Mouse (Mus musculus): ENCODE data around the gene Fzd5. TPM values are rescaled to one million over a fixed set of nuclear protein-coding genes. Genes with fewer than 3 reads are reported as not detected.

The Fzd5 gene
- total RNA-seq, 4 experiments from 2014 or later: 1.2 to 2.0 (median 1.8) TPM

- DNase-seq (ENCODE audit: low spot score in 2 of 2): no peak
Observed at GRCm38 (mm10) chr1:64689561-64690212, 47.9 kb downstream of the Fzd5 start.

DNA sequence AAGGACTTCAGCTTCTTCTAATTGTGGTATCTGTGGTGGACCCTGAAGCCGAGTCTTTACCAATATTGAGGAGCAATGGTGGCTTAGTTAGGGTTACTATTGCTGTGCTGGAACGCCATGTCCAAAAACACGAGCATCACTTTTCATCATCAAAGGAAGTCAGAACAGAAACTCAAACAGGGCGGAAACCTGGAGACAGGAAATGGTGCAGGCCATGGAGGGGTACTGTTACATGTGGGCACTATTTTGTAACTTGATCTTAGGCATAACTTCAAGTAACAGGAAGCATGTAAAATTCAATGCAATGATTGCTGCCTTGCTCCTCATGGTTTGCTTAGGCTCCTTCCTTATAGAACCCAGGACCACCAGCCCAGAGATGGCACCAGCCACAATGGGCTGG is 49.5 kb downstream of the Fzd5 start:
- no peak for DNase-seq (ENCODE audit: low spot score in 2 of 2)

DNA sequence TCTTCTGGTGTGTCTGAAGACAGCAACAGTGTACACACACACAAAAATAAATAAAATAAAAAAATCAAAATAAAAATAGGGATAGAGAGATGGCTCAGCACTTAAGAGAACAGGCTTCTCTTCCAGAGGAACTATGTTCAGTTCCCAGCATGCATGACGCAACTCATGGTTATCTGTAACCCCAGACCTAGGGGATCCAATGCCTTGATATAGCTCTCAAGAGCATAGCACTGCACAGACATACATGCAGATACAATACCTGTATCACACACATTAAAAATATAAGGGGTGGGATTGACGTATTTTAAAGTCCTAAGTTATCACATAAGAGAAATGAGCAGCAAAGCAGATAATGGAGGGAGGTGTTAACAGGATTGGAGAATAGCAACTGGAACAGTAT is 53.1 kb downstream of the Fzd5 start:
- DNase-seq (ENCODE audit: low spot score in 2 of 2): no peak

DNA sequence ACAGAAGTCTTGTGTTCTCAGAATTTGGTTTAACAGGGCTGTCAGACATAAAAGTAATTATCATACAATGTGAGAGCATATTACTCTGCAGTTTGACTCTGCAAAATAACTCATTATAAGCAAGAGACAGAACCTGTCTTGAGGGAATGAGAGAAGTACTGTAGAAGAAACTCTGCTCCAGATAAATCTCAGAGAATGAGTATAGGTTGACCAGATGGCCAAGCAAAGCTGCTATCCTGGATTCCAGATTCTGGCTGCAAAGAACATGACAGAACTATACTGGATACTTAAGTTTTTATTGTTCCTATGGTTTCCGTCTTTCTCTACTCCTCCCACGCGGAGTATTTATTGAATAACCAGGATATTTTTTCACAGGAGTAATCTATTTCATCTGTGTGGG is 54.5 kb downstream of the Fzd5 start:
- DNase-seq (ENCODE audit: low spot score in 2 of 2): no peak

DNA sequence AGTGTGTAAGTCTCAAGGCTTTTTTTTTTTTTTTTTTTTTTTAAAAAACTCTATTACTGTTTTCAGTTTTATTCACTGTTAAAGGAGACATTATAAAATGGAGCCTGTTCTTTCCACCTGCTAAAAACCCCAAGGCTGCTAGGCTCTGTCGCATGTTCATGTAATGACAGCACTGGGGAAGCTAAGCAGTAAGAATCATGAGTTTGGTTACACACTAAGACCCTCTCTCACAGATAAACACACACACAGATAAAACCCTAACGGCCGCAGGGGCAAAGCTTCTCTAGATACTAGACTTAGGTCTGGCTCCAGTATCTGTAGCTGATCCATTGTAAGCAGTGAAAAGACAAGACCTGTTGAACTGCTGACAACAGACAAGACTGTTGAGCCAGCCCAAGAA is 56.1 kb downstream of the Fzd5 start:
- no peak for DNase-seq (ENCODE audit: low spot score in 2 of 2)

Other genes with a start within 250 kb of the Fzd5 start
- gene Creb1, start 205.1 kb downstream of the Fzd5 start, total RNA-seq (2022): 10 to 100 TPM; 15.1 to 19.7 (median 17.5) TPM
- 10 to 100 TPM in 2 of 4 experiments, 1 to 10 TPM in 2; 8.0 to 14.6 (median 10.0) TPM for gene Mettl21a, start 120.5 kb downstream of the Fzd5 start, total RNA-seq (2022)
- gene Ccnyl1, start 47.3 kb downstream of the Fzd5 start, total RNA-seq (2022): 10 to 100 TPM; 17.3 to 28.6 (median 22.4) TPM
- 1 to 10 TPM; 8.0 to 9.4 (median 9.3) TPM for gene Plekhm3, start 219.1 kb upstream of the Fzd5 start, total RNA-seq (2022)